Mouse (Mus musculus): ENCODE measurements around the gene Lrrc8b.

DNA sequence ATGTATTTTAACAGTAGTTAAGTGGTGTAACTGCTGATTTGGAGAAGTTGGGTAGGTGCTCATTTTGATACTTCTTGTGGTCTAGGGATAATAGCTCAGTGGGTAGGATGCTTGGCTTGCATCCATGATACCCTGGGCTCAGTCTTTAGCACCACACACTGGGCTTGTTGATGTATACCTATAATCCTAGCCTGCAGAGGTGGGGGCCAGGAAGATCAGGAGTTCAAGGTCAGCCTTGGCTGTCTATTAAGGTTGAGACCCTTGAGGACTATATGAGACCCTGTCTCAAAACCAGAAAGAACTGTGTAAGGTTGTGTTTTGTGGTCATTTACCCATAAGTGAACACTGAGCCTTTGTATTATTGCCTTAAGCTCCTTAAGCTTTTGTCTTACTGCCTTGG is 49.1 kb downstream of the Lrrc8b start:
- TF ChIP-seq CTCF (IDR thresholded peaks at IDR 0.05; ENCODE audit: low read depth, low read length) (no peak), TAL1 (conservative IDR thresholded peaks at IDR 0.05; ENCODE audit: low read depth, low read length) (no peak), GATA1 (IDR thresholded peaks at IDR 0.05; ENCODE audit: borderline replicate concordance, low read length) (no peak)

All from G1E (cell line).